Mouse (Mus musculus): ENCODE measurements around the gene Trim25.
"Not testable (repeated sequence)": the region's sequence is repeated elsewhere in the genome, so short reads cannot be mapped to it uniquely, and the experiment has no call there.

Trim25 gene

DNA sequence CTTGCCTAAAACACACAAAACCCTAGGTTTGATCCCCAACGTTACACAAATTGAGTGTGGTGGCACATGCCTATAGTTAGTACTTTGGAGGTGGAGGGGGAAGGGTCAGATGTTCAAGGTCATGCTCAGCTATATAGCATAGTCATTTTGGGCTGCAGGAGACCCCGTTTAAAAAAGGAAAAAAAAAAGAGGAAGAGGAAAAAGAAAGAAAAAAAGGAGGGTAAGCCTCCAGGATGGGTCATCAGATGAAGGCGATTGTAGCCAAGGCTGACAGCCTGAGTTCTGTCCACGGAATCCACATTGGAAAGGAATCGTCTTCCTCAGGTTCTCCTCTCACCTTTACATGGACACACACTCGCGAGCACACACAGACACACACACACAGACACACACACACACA is 4.7 kb upstream of the Trim25 start:
- no peak for DNase-seq (ENCODE audit: low spot score in 2 of 2)

DNA sequence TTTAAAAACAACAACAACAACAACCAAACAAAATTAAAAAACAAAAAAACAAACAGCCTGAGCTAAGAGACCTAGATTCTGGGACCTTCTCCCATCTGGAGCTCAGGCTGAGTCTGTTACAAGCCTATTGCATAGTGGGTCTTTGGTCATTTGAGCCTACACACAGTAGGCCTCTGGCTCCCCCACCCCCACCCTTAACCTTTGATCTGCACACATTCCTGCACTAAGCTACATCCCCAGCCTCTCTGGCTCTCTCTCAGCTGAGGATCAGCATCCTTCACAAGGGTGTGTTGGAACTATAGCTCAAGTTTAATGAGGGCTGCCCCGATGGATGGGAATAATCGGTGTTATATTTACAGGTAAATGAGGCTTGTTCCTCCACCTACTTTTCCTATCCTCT is 3.6 kb upstream of the Trim25 start:
- no peak for DNase-seq (ENCODE audit: low spot score in 2 of 2)

DNA sequence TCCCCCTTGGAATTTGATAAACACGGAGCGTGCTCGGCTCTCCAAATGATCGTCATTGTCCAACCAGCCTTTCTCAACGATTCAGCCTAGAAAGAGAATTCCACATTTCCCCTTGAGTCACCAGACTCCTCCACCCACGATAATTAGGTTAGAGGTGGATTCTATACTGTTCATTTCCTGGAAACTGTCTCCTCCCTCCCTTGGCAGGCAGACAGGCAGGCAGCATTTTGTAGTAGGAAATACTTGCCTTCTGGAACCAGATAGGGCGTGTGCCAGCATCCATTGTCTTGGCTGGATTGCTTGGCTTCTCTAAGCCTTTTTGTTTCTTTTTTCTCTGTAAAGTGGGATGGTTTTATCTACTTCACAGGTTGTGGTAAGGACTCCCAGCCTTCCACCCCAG is 2.7 kb upstream of the Trim25 start:
- no peak for DNase-seq (ENCODE audit: low spot score in 2 of 2)

DNA sequence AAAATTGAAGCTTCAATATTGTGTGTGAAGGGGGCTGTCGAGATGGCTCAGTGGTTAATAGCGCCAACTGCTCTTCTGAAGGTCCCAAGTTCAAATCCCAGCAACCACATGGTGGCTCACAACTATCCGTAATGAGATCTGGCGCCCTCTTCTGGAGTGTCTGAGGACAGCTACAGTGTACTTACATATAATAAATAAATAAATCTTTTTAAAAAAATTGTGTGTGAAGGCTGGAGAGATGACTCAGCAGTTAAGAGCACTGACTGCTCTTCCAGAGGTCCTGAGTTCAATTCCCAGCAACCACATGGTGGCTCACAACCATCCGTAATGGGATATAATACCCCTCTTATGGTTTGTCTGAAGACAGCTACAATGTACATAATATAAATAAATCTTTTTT is 1.8 kb upstream of the Trim25 start:
- DNase-seq (ENCODE audit: low spot score in 2 of 2) = not testable (repeated sequence)

DNA sequence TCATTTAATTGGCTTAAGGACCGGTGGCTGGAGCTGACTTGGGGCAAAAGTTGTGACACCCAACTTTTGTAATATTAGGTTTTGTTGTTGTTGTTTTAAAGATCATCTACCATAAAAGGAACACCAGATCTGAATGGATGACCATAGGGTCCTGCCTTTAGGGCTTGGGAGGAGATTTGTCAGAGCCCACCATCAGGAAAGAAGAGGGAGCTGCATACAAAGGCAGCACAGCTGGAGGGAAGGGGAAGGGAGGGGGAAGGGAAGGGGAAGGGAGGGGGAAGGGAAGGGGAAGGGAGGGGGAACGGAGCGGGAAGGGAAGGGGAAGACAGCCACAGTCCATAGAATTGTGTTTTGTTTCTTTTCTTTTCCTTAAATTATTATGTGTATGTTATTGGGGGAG is 770 bp upstream of the Trim25 start:
- no peak for DNase-seq (ENCODE audit: low spot score in 2 of 2)

DNA sequence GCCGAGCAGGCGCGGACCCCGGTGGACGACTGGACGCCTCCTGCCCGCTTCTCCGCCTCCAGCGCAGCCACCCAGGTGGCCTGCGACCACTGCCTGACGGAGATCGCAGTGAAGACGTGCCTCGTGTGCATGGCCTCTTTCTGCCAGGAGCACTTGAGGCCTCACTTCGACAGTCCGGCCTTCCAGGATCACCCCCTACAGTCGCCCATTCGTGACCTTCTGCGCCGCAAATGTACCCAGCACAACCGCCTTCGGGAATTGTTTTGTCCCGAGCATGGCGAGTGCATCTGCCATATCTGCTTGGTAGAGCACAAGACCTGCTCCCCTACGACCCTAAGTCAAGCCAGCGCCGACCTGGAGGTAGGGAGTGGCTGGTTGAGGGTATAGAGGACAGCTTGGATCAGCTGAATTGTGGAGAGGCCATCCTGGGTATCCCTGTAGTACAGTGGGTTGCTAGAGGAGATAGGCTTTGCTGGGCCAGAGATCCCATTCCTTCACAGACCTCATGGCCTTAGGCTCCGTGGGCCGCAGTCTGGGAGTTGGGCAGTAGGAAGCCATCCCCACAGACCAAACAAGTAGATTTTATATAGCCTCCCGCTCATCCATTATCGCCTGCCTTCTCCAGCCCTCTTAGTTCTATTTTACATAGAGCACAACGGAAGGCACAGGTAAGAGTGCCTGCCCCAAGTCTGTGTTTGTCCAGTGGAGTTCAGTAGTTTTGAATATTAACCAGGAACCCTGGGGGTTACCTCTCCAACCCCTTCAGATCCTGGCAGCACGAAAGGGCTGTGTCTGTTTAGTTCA is 749 bp downstream of the Trim25 start:
- DNase-seq (ENCODE audit: low spot score in 2 of 2) = no peak

DNA sequence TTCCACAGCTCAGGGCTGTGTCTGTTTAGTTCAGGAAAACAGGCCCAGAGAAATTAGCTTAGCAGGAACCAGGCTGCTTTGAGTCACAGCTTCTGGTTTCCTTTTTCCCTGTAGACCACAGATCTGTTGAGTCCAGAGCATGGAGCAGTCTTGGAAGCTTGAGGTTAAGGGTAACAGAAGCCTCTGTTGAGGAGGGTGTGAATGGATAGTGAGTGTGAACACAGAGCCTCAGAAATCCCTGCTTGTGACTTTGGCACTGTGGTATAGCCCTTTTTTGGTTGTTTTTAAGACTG is 1.3 kb downstream of the Trim25 start:
- no peak for DNase-seq (ENCODE audit: low spot score in 2 of 2)

DNA sequence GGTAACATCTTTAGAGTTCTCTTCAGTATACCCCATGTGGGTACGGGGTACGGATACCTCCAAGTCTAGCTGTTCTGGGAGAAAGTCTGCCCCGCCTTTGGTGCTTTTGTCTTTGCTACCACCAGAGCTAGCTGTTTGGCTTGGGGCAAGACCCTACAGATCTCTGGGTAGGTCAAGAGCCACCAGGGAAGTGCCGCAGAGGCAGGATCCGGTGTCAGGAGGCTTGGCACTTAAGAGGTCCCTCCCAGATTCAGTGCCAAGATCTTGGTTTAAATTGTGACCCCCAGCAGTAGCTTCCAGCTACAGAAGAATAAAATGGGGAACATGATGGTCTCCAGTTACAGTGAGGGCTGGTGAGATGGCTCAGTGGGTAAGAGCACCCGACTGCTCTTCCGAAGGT is 2.4 kb downstream of the Trim25 start:
- DNase-seq (ENCODE audit: low spot score in 2 of 2) = no peak

DNA sequence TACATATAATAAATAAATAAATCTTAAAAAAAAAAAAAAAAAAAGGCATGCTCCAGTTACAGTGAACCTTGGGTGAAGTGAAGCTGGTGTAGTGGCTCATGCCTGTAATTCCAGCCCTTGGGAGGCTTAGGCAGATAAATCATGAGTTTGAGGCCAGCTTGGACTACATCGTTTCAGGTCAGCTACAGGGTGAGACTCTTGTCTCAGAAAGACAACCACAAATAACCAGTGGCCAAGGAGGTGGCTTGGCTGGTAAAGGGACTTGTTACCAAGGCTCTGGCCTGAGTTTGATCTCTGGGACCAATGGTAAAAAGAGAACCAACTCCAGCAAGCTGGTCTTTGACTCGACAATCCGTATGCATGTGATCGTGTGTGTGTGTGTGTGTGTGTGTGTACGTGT is 2.9 kb downstream of the Trim25 start:
- no peak for DNase-seq (ENCODE audit: low spot score in 2 of 2)

DNA sequence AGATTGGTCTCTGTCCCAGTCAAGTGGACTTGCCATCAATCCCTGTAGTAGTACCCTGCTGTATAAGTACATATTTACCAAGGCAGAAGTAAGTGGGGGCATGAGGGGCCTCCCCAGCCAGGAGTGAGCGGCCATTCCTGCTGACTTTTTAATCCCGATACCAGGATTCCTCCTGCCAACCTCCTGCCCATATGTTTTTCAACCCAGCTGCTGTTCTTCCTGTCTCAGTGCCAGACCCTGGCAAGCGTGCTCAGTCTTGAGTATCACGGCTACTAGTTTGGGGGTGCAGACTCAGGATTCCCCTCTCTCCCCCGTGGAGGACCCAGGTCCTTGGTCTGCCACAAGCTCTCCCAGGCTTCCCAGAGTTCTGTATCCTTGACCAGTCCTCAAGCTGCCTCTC is 3.4 kb downstream of the Trim25 start:
- no peak for DNase-seq (ENCODE audit: low spot score in 2 of 2)

DNA sequence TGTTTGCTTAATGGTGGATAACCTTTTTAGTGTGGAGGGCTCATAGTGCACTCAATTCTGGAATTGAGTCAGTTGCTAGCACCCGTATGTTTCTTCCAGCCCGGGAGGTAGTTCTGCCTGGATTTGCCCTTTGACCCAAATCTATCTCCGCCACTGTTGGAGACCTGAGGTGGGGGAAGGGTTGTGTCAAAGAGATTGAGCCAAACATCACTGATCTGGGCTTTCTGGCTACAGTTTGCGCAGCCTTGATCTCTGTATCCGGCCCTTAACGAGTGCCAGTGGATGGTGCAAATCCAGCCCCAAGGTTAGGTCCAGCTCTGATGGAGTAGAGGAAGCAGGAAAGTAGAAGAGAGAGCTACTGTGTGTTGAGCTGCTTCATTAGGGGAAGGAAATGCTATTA is 3.9 kb downstream of the Trim25 start:
- DNase-seq (ENCODE audit: low spot score in 2 of 2) = no peak

DNA sequence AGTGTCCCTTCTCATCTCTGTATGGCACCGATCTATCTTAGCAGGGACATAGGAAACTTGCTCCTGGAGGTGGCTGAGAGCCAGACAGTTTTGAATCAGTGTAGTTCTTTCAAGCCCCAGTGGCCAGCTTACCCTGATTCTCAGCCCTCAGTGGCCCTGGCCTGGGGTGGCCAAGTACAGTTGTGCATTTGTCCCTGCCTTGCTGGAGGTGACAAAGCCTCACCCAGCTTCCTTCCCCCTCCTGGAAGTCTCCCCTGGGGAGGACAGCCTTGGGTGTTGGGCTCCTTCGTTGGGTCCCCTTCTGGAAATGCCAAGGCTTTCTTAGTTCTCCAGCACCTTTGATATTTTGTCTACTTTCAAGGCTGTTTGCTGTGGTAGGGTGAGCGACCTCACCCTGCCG is 4.5 kb downstream of the Trim25 start:
- no peak for DNase-seq (ENCODE audit: low spot score in 2 of 2)

DNA sequence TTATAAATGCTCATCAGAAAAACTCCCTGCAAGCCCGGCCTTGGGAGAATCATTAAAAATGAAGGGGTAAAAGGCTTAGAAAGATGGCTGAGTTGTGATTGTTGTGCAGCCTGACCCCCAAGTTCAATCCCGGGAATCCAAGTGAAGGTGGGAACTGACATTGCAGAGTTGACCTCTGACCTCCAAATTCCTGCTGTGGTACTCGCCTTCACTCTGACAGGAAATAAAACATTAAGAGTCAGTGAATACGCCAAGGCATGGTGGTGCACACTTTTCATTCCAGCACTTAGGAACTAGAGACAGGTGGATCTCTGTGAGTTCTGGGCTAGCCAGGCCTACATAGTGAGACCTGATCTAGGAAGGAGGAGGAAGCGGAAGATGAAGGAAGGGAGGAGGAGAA is 6.3 kb downstream of the Trim25 start:
- no peak for DNase-seq (ENCODE audit: low spot score in 2 of 2)

DNA sequence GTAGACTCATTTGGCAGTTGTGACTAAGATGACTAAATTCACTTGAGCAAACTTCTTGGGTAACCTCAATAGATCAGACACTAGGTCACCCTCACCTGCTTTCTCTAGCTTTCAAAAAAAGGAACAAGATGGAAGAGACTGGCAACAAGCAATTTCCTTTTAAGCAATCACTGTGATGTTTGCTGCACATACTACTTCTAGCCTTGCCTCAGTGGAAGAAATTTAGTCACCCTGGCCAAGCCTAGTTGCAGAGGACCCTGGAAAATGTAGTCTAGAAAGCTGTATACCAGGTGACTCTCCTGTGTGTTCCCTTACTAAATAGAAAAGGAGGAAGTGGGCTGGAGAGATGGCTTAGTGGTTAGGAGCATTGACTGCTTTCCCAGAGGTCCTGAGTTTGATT is 7.2 kb downstream of the Trim25 start:
- no peak for DNase-seq (ENCODE audit: low spot score in 2 of 2)

DNA sequence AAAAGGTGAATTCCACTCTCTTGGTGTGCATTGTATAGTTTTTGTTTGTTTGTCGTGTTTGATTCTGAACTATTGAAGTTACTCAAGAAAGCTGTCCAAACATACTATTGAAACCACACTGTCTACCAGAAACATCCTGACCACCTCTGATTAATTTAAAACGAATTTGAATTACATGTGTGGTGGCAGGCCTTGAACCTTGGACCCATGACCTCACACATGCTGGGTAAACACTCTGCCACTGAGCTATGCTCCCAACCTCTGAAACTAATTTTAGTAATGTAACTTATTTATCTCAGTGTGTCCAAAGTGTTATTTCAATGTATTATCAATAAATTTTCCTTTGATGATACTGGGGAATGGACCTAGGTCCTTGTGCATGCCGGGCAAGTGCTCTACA is 8.4 kb downstream of the Trim25 start:
- no peak for DNase-seq (ENCODE audit: low spot score in 2 of 2)

DNA sequence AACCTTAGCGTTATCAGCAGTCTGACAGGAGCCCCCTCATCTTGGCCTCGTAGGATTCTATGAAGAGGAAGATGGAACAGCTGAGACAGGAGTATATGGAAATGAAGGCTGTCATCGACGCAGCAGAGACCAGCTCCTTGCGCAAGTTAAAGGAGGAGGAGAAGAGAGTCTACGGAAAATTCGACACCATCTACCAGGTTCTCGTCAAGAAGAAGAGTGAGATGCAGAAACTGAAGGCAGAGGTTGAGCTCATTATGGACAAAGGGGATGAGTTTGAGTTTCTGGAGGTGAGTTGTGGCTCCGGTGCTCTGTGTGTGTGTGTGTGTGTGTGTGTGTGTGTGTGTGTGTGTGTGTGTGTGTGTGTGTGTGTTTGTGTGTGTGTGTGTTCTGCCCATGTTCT is 9.9 kb downstream of the Trim25 start:
- DNase-seq (ENCODE audit: low spot score in 2 of 2) = no peak

DNA sequence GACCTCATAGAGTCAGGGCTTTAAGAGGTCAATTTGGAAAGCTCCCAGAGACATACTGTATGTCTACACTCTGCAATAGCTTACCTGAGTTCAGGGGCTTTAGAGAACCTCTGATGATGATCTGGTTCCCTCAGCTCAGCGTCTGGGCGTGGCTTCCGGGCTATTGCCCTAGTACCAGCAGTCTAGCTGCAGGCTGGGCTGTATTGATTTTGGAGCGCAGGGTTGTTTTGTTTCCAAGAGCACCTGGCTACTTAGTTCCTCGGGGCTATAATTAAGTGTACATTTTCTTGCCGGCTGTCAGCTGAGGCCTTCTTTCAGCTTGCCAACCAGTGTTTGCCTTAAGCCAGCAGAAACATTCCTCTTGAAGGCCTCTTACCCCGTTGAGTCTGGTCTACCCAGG is 10.3 kb downstream of the Trim25 start:
- no peak for DNase-seq (ENCODE audit: low spot score in 2 of 2)

DNA sequence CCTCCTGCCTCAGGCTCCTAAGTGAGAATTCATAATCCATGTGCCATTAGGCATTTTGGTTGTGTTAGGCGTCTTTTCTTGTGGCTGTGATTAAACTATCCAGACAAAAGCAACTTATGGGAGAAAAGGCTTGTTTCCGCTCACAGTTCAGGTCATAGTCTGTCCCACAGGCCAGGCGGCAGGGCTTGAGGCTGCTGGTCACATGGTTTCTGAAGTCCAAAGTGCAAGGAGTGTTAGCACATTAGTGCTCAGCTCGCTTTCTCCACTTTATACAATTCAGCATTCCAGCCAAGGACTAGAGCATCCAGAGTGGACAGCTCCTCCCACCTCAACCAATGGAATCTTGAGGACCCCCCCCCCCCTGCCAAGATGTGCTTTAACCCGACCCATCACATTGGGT is 13.1 kb downstream of the Trim25 start:
- no peak for DNase-seq (ENCODE audit: low spot score in 2 of 2)

DNA sequence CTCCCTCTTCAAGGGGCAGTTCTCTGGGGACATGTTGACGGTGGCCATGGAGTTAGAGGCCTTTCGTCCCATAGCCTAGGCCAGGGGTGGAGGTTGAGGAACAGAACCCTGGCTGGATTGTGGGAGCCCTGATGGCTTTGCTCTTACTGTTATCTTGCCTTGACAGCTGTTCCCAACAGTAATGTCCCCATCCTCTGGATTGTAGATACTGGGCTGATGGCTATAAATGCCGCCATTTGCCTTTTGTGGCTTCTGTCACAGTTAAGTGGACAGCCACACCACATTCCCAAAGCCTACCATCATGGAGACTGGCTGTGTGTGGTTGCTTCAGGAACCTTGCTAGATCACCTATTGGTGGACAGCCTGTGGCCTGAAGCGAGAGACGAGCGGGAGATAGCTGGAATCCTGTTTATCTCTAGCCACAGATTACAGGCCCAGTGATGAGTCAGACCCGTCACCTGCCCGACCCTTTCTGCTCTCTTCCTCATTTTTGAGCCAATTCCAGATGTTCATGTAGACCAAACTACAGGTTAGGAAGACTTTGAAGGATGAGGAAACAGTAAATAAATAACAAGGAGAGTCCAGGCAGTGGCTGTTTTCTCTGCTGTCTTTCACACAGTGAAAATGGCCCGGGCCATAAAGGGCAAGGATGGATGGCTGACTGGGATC is 18.5 kb downstream of the Trim25 start:
- no peak for DNase-seq (ENCODE audit: low spot score in 2 of 2)

DNA sequence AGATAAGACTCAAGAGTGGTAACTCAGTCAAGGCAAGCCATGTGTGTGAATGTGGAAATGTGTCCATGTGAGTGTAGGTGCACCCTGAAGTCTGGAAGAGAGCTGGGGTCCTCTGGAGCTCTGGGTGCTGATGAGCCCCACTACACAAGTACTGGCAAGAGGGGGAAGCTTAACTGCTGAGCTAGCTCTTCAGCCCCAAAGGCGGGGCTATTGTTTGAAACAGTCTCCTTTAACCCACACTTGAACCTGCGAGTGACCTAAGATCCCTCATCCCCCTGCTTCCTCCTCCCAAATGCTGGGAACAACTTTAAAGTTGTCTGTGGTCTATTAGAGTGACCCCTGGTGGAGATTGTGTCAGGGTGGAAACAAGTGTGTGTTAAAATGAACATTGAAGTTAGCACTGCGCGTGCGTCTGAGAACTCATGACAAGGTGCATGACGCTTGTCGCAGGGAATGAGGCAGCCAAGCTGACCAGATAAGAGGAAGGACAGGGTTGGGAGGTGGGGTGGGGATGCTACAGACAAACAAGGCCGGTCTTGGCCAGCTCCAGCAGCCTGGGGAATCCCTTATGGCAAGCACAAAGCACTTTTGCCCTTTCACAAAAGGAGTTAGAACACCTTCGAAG is 21.6 kb downstream of the Trim25 start:
- DNase-seq (ENCODE audit: low spot score in 2 of 2) = no peak

DNA sequence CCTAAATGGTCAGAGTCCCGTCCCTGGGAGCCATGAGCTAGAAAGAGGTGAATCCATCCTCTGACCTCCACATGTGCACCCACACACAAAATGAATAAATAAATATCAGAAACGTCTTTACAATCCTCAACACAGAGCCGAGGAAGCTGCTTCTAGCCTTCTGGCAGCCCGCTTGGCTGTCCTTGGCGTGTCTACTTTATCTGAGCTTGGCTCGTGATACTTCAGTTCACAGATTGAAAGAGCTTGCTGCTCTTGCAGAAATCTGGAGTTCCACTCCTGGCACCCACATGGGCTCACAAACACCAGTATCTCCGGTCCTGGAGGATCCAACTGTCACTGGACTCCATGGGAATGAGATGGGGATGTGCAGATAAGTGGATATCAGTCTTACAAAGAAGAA is 22.5 kb downstream of the Trim25 start:
- DNase-seq (ENCODE audit: low spot score in 2 of 2) = no peak

DNA sequence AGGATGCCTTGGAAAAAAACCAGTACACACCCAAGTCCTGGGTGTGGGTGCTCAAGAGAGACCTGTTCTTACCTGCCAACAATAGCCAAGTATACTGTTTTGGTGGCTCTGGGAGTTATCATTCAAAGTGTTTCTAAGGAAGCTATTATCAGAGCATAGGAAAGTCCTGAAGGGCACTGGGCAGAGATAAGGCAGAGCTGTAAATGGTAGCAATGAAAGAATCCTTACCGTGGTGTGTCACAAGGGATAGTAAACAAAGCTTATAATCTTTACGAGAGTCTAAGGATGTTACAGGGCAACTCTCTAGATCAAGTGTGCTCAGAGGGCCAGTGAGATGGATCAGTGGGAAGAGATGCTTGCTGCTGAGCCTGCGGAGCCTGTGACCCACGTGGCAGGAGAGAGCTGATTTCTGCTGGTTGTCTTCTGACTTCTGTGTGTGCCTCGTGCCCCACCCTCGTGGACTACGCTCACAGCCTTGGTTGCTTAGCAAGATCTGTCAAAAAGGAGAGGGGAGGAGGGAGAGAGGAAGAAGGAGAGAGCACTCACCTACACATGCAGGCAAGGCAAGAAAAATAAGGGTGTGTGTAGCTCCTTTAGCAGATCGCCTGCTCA is 23.1 kb downstream of the Trim25 start:
- DNase-seq (ENCODE audit: low spot score in 2 of 2) = no peak

DNA sequence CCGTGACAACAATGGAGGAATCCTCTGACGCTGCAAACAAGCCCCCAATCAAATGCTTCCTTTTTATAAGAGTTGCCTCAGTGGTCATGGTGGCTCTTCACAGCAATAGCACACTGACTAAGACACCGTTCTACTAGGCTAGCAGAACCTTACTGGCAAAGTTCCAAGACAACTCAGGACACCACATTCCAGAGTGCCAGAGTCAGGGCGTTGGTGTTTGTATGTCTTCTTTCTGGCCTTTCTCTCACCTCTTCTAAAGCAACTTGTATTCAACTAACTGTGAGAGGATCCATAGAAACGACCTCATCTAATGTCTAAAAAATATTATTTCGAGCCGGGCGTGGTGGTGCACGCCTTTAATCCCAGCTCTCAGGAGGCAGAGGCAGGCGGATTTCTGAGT is 24.3 kb downstream of the Trim25 start:
- DNase-seq (ENCODE audit: low spot score in 2 of 2) = no peak

All from urinary bladder, postnatal 4 days (tissue).